Mouse (Mus musculus) liver, embryonic 13.5 days (tissue): ENCODE measurements at regions not wholly inside any gene's neighbourhood (a gene's known extent, or its start where the extent isn't known, plus 50 kb on each side); places are given as distances from the start of the nearest gene placed in this dataset.

Source experiments
- ATAC-seq: fragments of 200-750 bp; cut with Nextera tagmentation; 2 replicates; pipeline ENCODE4 v1.8.0; 2017; ENCODE audit warnings: low read depth, mild to moderate bottlenecking, moderate number of reproducible peaks, moderate library complexity
- DNase-seq: peaks from one replicate; pipeline ENCODE4 v3.0.0; 2022
- H3K27ac ChIP-seq: fragments of 300-500 bp; sonication (generic); 2 replicates; pipeline ENCODE4 v1.5.1; 2015; ENCODE audit warnings: moderate library complexity, mild to moderate bottlenecking, inconsistent platforms
- H3K27me3 ChIP-seq: fragments of 300-500 bp; sonication (generic); 2 replicates; pipeline ENCODE4 v1.6.1; 2015; ENCODE audit warnings: mild to moderate bottlenecking, inconsistent platforms
- H3K36me3 ChIP-seq: fragments of 300-500 bp; sonication (generic); 2 replicates; pipeline ENCODE4 v1.6.1; 2015; ENCODE audit warnings: mild to moderate bottlenecking, inconsistent platforms
- H3K4me1 ChIP-seq: fragments of 300-500 bp; sonication (generic); replicated peaks from 2 replicates; pipeline ENCODE4 v1.6.1; 2015; ENCODE audit warnings: inconsistent platforms
- H3K4me2 ChIP-seq: fragments of 300-500 bp; sonication (generic); 2 replicates; pipeline ENCODE4 v1.6.1; 2015; ENCODE audit warnings: inconsistent platforms, mild to moderate bottlenecking, moderate library complexity
- H3K4me3 ChIP-seq: fragments of 300-500 bp; sonication (generic); replicated peaks from 2 replicates; pipeline ENCODE4 v1.5.1; 2015; ENCODE audit warnings: mild to moderate bottlenecking, inconsistent platforms
- H3K9ac ChIP-seq: fragments of 300-500 bp; sonication (generic); 2 replicates; pipeline ENCODE4 v1.6.1; 2015; ENCODE audit warnings: mild to moderate bottlenecking, inconsistent platforms
- H3K9me3 ChIP-seq: fragments of 300-500 bp; sonication (generic); replicated peaks from 2 replicates; pipeline ENCODE4 v1.6.1; 2016; ENCODE audit warnings: inconsistent platforms
- WGBS: fragments of 180-500 bp; shearing (Covaris S2); methylation state at CpG from one replicate; pipeline ENCODE4 v1.1.7; 2015; ENCODE audit not compliant: insufficient replicate concordance; 5-methylcytosine and 5-hydroxymethylcytosine counted together

- peak overlapping the region; percentile 32 for H3K4me2 ChIP-seq
- no peaks in the 10 kb centered on the region for H3K36me3 ChIP-seq
- no peak overlapping the region for H3K4me3 ChIP-seq
- no peak overlapping the region for H3K27ac ChIP-seq
- no peaks in the 10 kb centered on the region for H3K27me3 ChIP-seq
- H3K4me1 ChIP-seq: peaks cover 16% of the 10 kb centered on the region
- no peaks in the 10 kb centered on the region for H3K9me3 ChIP-seq
- ATAC-seq (peak; percentile 98), DNase-seq (peak; percentile 34)
- H3K9ac ChIP-seq: no peak overlapping the region
- WGBS: 18% methylated on average over 6 of the region's 6 CpGs
These were observed 295.7 kb downstream of the Cd47 start for GRCm38 (mm10) chr16:50095858-50096551.

DNA sequence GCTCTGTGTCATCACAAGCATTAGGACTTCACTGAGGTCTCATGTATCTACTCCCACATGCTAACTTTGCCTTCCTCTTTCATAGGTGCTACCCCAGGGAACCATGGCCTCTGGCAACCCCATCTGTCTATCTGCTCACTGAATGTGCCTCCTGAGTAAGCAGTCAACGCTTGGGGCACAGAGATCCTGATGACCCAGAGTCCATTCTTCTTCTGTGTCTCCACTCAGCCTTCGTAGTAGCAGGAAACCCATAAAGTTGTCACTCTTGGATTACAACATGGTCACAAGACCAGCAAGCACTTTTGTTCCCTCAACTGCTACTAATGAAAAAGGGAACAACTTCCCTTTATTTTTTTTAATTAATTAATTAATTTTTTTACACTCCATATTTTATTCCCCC is 296.2 kb downstream of the Cd47 start:
- H3K36me3 ChIP-seq: no peaks in the 10 kb centered on the region
- H3K4me2 ChIP-seq: peak overlapping the region; percentile 32
- peaks cover 16% of the 10 kb centered on the region for H3K4me1 ChIP-seq
- no peaks in the 10 kb centered on the region for H3K9me3 ChIP-seq
- no peak overlapping the region for H3K4me3 ChIP-seq
- WGBS: 34% methylated on average over 2 of the region's 2 CpGs
- H3K27me3 ChIP-seq: no peaks in the 10 kb centered on the region
- DNase-seq (no peak), ATAC-seq (peak; percentile 36; the same call in 1 of the 2 replicates)
- H3K9ac ChIP-seq: no peak overlapping the region
- H3K27ac ChIP-seq: no peak overlapping the region

GRCm38 (mm10) chr16:50103340-50103739 is 303.0 kb downstream of the Cd47 start:
- Histone ChIP-seq H3K36me3 (no peaks in the 10 kb centered on the region), H3K27me3 (no peaks in the 10 kb centered on the region), H3K4me3 (no peak overlapping the region), H3K4me2 (no peak overlapping the region), H3K9me3 (no peaks in the 10 kb centered on the region), H3K9ac (no peak overlapping the region), H3K4me1 (no peaks in the 10 kb centered on the region), H3K27ac (no peak overlapping the region)
- 69% methylated on average over 7 of the region's 7 CpGs for WGBS
- ATAC-seq: no peak
- DNase-seq: no peak

GRCm38 (mm10) chr16:50118150-50118549 is 314.0 kb downstream of the Bbx start:
- Histone ChIP-seq H3K4me3 (no peak overlapping the region), H3K9ac (no peak overlapping the region), H3K27ac (no peak overlapping the region), H3K4me1 (no peaks in the 10 kb centered on the region), H3K27me3 (no peaks in the 10 kb centered on the region), H3K9me3 (no peaks in the 10 kb centered on the region), H3K36me3 (no peaks in the 10 kb centered on the region), H3K4me2 (no peak overlapping the region)
- ATAC-seq (no peak), DNase-seq (no peak)
- 78% methylated on average over 7 of the region's 7 CpGs for WGBS

DNA sequence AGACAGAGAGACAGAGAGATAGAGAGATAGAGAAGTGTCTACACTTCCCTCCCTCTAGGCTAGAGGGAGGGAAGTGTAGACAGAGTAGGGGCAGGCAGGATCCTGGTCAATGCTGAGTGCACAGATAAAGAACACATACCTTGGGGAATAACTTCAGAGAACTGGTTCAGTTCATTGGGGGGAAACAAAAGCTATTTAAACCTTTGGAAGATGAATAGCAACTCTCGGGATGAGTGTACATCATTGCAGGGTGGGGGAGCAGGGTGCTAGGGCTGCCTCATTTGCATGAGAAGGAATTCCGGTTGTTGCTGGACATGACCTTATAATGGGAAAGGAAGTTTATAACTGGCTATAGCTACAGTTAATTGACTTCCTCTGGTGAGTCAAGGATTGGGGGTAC is 309.7 kb downstream of the Bbx start:
- DNase-seq (no peak), ATAC-seq (no peak)
- Histone ChIP-seq H3K4me3 (no peak overlapping the region), H3K9ac (no peak overlapping the region), H3K27me3 (no peaks in the 10 kb centered on the region), H3K36me3 (no peaks in the 10 kb centered on the region), H3K4me1 (no peaks in the 10 kb centered on the region), H3K27ac (no peak overlapping the region), H3K9me3 (no peaks in the 10 kb centered on the region), H3K4me2 (no peak overlapping the region)
- WGBS: 56% methylated on average over 2 of the region's 2 CpGs

DNA sequence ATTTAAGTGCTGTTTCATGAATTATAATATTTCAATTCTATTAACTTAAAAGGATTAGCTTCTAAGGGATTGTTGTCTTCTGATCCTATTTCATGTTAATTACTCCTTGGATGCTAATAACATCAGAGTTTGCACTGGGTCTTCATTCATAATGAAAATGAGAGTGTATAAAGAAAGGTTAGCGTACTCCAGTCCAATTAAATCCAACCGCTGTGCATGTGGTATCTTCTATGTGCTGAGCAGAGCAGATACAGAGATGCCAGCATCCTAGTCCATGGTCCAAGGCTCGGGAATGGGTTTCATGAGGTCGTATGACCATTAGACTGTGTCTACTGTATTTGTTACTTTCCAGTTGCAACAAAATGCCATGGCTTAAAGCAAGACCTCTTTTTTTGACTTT is 307.5 kb downstream of the Bbx start:
- H3K4me1 ChIP-seq: no peaks in the 10 kb centered on the region
- no peak overlapping the region for H3K9ac ChIP-seq
- H3K27me3 ChIP-seq: no peaks in the 10 kb centered on the region
- H3K4me2 ChIP-seq: no peak overlapping the region
- H3K4me3 ChIP-seq: no peak overlapping the region
- no peak for ATAC-seq
- no peaks in the 10 kb centered on the region for H3K36me3 ChIP-seq
- 62% methylated on average over 4 of the region's 4 CpGs for WGBS
- no peak overlapping the region for H3K27ac ChIP-seq
- no peak for DNase-seq
- no peaks in the 10 kb centered on the region for H3K9me3 ChIP-seq

DNA sequence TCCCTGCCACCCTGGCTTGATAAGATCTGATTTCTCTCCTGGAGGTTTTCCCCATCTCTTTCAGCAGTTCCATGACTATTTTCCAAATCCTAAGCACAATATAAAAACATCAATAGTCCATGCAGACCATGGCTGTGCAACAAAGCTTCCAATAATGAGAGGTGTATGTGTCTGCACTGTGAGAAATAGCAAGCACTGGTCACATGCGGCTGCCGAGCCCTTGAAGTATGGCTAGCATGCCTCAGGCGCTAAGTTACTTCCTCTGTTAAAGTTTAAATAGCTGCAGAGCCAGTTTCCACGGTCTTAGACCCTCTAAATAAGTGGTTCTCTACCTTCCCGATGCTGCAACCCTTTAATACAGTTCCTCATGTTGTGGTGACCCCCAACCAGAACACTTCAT is 306.6 kb downstream of the Bbx start:
- no peak overlapping the region for H3K4me2 ChIP-seq
- H3K36me3 ChIP-seq: no peaks in the 10 kb centered on the region
- ATAC-seq (no peak), DNase-seq (no peak)
- no peak overlapping the region for H3K9ac ChIP-seq
- WGBS: 52% methylated on average over 5 of the region's 5 CpGs
- H3K9me3 ChIP-seq: no peaks in the 10 kb centered on the region
- no peak overlapping the region for H3K27ac ChIP-seq
- H3K27me3 ChIP-seq: no peaks in the 10 kb centered on the region
- no peak overlapping the region for H3K4me3 ChIP-seq
- no peaks in the 10 kb centered on the region for H3K4me1 ChIP-seq

DNA sequence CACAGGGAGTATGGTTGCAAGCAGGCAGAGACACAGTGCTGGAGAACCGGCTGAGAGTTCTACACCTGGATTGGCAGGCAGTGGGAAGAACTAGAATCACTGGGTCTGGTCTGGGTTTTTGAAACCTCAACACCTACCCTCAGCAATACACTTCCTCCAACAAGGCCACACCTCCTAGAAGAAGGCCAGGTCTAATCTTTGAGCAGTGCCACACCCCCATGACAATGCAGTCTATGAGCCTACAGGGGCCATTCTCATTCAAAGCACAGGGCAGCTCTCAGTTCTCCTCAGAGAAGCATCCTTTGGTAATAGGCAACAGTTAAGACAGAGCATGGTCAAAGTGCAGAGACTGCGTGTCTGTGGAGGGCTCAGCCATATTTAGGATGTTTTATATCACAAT is 300.8 kb downstream of the Bbx start:
- H3K4me2 ChIP-seq: no peak overlapping the region
- WGBS: 76% methylated on average over 2 of the region's 2 CpGs
- no peak overlapping the region for H3K9ac ChIP-seq
- H3K27me3 ChIP-seq: no peaks in the 10 kb centered on the region
- H3K36me3 ChIP-seq: no peaks in the 10 kb centered on the region
- no peak for DNase-seq
- no peak overlapping the region for H3K4me3 ChIP-seq
- H3K4me1 ChIP-seq: no peaks in the 10 kb centered on the region
- H3K27ac ChIP-seq: no peak overlapping the region
- H3K9me3 ChIP-seq: no peaks in the 10 kb centered on the region
- ATAC-seq: no peak
